Mouse (Mus musculus) midbrain, embryonic 15.5 days (tissue): Measurements from ENCODE around the gene Slc6a20a. TPM values are rescaled to one million over a fixed set of nuclear protein-coding genes. Genes with fewer than 3 reads are reported as not detected.
A peak's percentile ranks its signal among the peaks of the same experiment; 100 is the strongest.
"Not testable (repeated sequence)": the region's sequence is repeated elsewhere in the genome, so short reads cannot be mapped to it uniquely, and the experiment has no call there.

Experiments
- ATAC-seq: fragments of 200-750 bp; cut with Nextera tagmentation; replicated peaks from 2 replicates; pipeline ENCODE4 v1.8.0; 2017; ENCODE audit warnings: moderate TSS enrichment
- H3K27ac ChIP-seq: fragments of 300-500 bp; sonication (generic); 2 replicates; pipeline ENCODE4 v1.5.1; 2015; ENCODE audit warnings: mild to moderate bottlenecking, inconsistent platforms
- H3K27me3 ChIP-seq: fragments of 300-500 bp; sonication (generic); replicated peaks from 2 replicates; pipeline ENCODE4 v1.6.1; 2015; ENCODE audit warnings: inconsistent platforms
- H3K36me3 ChIP-seq: fragments of 300-500 bp; sonication (generic); replicated peaks from 2 replicates; pipeline ENCODE4 v1.6.1; 2015; ENCODE audit warnings: inconsistent platforms
- H3K4me1 ChIP-seq: fragments of 300-500 bp; sonication (generic); 2 replicates; pipeline ENCODE4 v1.6.1; 2015; ENCODE audit warnings: inconsistent platforms
- H3K4me2 ChIP-seq: fragments of 300-500 bp; sonication (generic); 2 replicates; pipeline ENCODE4 v1.6.1; 2015; ENCODE audit warnings: inconsistent platforms, mild to moderate bottlenecking, moderate library complexity
- H3K4me3 ChIP-seq: fragments of 300-500 bp; sonication (generic); 2 replicates; pipeline ENCODE4 v1.5.1; 2015; ENCODE audit warnings: mild to moderate bottlenecking, inconsistent platforms
- H3K9ac ChIP-seq: fragments of 300-500 bp; sonication (generic); 2 replicates; pipeline ENCODE4 v1.6.1; 2015; ENCODE audit warnings: mild to moderate bottlenecking, inconsistent platforms
- H3K9me3 ChIP-seq: fragments of 300-500 bp; sonication (generic); 2 replicates; pipeline ENCODE4 v1.6.1; 2016; ENCODE audit warnings: inconsistent platforms
- WGBS: fragments of 180-500 bp; shearing (Covaris S2); methylation state at CpG from one replicate; pipeline ENCODE4 v1.1.7; 2015; ENCODE audit warnings: mixed read lengths; 5-methylcytosine and 5-hydroxymethylcytosine counted together
- polyA plus RNA-seq: library from polyadenylated mRNA; unstranded; fragments of >200 nt; fragmentation: Nextera tagmentation; extraction: Ambion mirVana; gene quantifications from 2 replicates; pipeline ENCODE4 v1.2.1, GENCODE M21; 2015

Slc6a20a gene
- polyA plus RNA-seq, 1 experiment from 2014 or later: 14.6 TPM

GRCm38 (mm10) chr9:123679198-123679597 lies 513 bp upstream of the Slc6a20a start:
- H3K27ac ChIP-seq: no peak overlapping the region
- H3K4me1 ChIP-seq: peaks cover 8% of the 10 kb centered on the region
- no peaks in the 10 kb centered on the region for H3K36me3 ChIP-seq
- 34% methylated on average over 2 of the region's 2 CpGs for WGBS
- peak overlapping the region; percentile 39; the same call in 1 of the 2 replicates for H3K4me3 ChIP-seq
- peak overlapping the region; percentile 84; the same call in 1 of the 2 replicates for H3K4me2 ChIP-seq
- H3K9me3 ChIP-seq: no peaks in the 10 kb centered on the region
- H3K27me3 ChIP-seq: peaks cover 28% of the 10 kb centered on the region
- no peak for ATAC-seq
- no peak overlapping the region for H3K9ac ChIP-seq

GRCm38 (mm10) chr9:123665645-123666044 lies 13.0 kb downstream of the Slc6a20a start:
- 62% methylated on average over 5 of the region's 5 CpGs for WGBS
- H3K9me3 ChIP-seq: no peaks in the 10 kb centered on the region

GRCm38 (mm10) chr9:123659986-123660676 lies 18.6 kb downstream of the Slc6a20a start:
- H3K4me2 ChIP-seq, H3K9ac ChIP-seq, H3K4me3 ChIP-seq, H3K36me3 ChIP-seq, H3K4me1 ChIP-seq, H3K27me3 ChIP-seq, H3K9me3 ChIP-seq, H3K27ac ChIP-seq, ATAC-seq: not testable (repeated sequence)
- WGBS: 79% methylated on average over 18 of the region's 18 CpGs

More at GRCm38 (mm10) chr9:123665645-123666044, 13.0 kb downstream of the Slc6a20a start:
- Histone ChIP-seq H3K9ac (no peak overlapping the region), H3K27ac (no peak overlapping the region), H3K27me3 (no peaks in the 10 kb centered on the region), H3K36me3 (no peaks in the 10 kb centered on the region), H3K4me3 (no peak overlapping the region), H3K4me2 (no peak overlapping the region), H3K4me1 (no peaks in the 10 kb centered on the region)
- ATAC-seq: no peak

GRCm38 (mm10) chr9:123658981-123659380 lies 19.7 kb downstream of the Slc6a20a start:
- Histone ChIP-seq H3K27ac (no peak overlapping the region), H3K36me3 (no peaks in the 10 kb centered on the region), H3K9ac (no peak overlapping the region), H3K4me2 (no peak overlapping the region), H3K27me3 (no peaks in the 10 kb centered on the region), H3K4me1 (no peaks in the 10 kb centered on the region), H3K9me3 (no peaks in the 10 kb centered on the region), H3K4me3 (no peak overlapping the region)
- no peak for ATAC-seq

- Histone ChIP-seq H3K4me1 (no peaks in the 10 kb centered on the region), H3K36me3 (no peaks in the 10 kb centered on the region), H3K4me3 (no peak overlapping the region), H3K27me3 (no peaks in the 10 kb centered on the region), H3K9ac (no peak overlapping the region), H3K9me3 (no peaks in the 10 kb centered on the region), H3K4me2 (no peak overlapping the region), H3K27ac (no peak overlapping the region)
- WGBS: 79% methylated on average over 3 of the region's 3 CpGs
- ATAC-seq: no peak
Measured at GRCm38 (mm10) chr9:123657457-123657856, 21.2 kb downstream of the Slc6a20a start.

- H3K36me3 ChIP-seq: no peaks in the 10 kb centered on the region
- ATAC-seq: no peak
- 54% methylated on average over 4 of the region's 4 CpGs for WGBS
- H3K4me2 ChIP-seq: no peak overlapping the region
- H3K27me3 ChIP-seq: no peaks in the 10 kb centered on the region
- no peaks in the 10 kb centered on the region for H3K4me1 ChIP-seq
- H3K4me3 ChIP-seq: no peak overlapping the region
- H3K27ac ChIP-seq: no peak overlapping the region
- H3K9me3 ChIP-seq: no peaks in the 10 kb centered on the region
- H3K9ac ChIP-seq: no peak overlapping the region
Measured at GRCm38 (mm10) chr9:123651369-123651768, 27.3 kb downstream of the Slc6a20a start.

GRCm38 (mm10) chr9:123649785-123650511 lies 28.7 kb downstream of the Slc6a20a start:
- no peaks in the 10 kb centered on the region for H3K9me3 ChIP-seq
- no peak for ATAC-seq
- H3K4me3 ChIP-seq: no peak overlapping the region
- no peaks in the 10 kb centered on the region for H3K4me1 ChIP-seq
- no peak overlapping the region for H3K27ac ChIP-seq
- no peaks in the 10 kb centered on the region for H3K27me3 ChIP-seq
- 95% methylated on average over 2 of the region's 2 CpGs for WGBS
- H3K4me2 ChIP-seq: no peak overlapping the region
- no peak overlapping the region for H3K9ac ChIP-seq
- H3K36me3 ChIP-seq: no peaks in the 10 kb centered on the region

- Histone ChIP-seq H3K9me3 (no peaks in the 10 kb centered on the region), H3K27me3 (no peaks in the 10 kb centered on the region), H3K4me1 (no peaks in the 10 kb centered on the region), H3K36me3 (no peaks in the 10 kb centered on the region), H3K4me2 (no peak overlapping the region), H3K27ac (no peak overlapping the region), H3K9ac (no peak overlapping the region), H3K4me3 (no peak overlapping the region)
- no peak for ATAC-seq
- 69% methylated on average over 1 of the region's 1 CpGs for WGBS
Measured at GRCm38 (mm10) chr9:123640106-123640505, 38.6 kb downstream of the Slc6a20a start.

- no peaks in the 10 kb centered on the region for H3K36me3 ChIP-seq
- H3K9me3 ChIP-seq: no peaks in the 10 kb centered on the region
- H3K4me3 ChIP-seq: no peak overlapping the region
- H3K9ac ChIP-seq: no peak overlapping the region
- no peak overlapping the region for H3K4me2 ChIP-seq
- 83% methylated on average over 1 of the region's 1 CpGs for WGBS
- H3K27ac ChIP-seq: no peak overlapping the region
- no peaks in the 10 kb centered on the region for H3K27me3 ChIP-seq
- H3K4me1 ChIP-seq: no peaks in the 10 kb centered on the region
- ATAC-seq: peak; percentile 58; the same call in 1 of the 2 replicates
Measured at GRCm38 (mm10) chr9:123638668-123639089, 40.0 kb downstream of the Slc6a20a start.

- H3K27me3 ChIP-seq: no peaks in the 10 kb centered on the region
- H3K27ac ChIP-seq: no peak overlapping the region
- no peaks in the 10 kb centered on the region for H3K9me3 ChIP-seq
- no peak for ATAC-seq
- H3K4me1 ChIP-seq: no peaks in the 10 kb centered on the region
- H3K4me3 ChIP-seq: no peak overlapping the region
- H3K9ac ChIP-seq: no peak overlapping the region
- H3K4me2 ChIP-seq: no peak overlapping the region
- no peaks in the 10 kb centered on the region for H3K36me3 ChIP-seq
Measured at GRCm38 (mm10) chr9:123638231-123638630, 40.5 kb downstream of the Slc6a20a start.

GRCm38 (mm10) chr9:123636771-123637170 lies 41.9 kb downstream of the Slc6a20a start:
- Histone ChIP-seq H3K27me3 (no peaks in the 10 kb centered on the region), H3K4me2 (no peak overlapping the region), H3K9ac (no peak overlapping the region), H3K4me3 (no peak overlapping the region), H3K27ac (no peak overlapping the region), H3K4me1 (no peaks in the 10 kb centered on the region), H3K36me3 (no peaks in the 10 kb centered on the region), H3K9me3 (no peaks in the 10 kb centered on the region)
- 70% methylated on average over 5 of the region's 5 CpGs for WGBS
- no peak for ATAC-seq

GRCm38 (mm10) chr9:123632993-123633392 lies 45.7 kb downstream of the Slc6a20a start:
- Histone ChIP-seq H3K27ac (no peak overlapping the region), H3K9ac (no peak overlapping the region), H3K36me3 (no peaks in the 10 kb centered on the region), H3K27me3 (no peaks in the 10 kb centered on the region), H3K4me2 (no peak overlapping the region), H3K4me3 (no peak overlapping the region), H3K9me3 (no peaks in the 10 kb centered on the region), H3K4me1 (no peaks in the 10 kb centered on the region)
- no peak for ATAC-seq
- WGBS: 94% methylated on average over 3 of the region's 3 CpGs

- Histone ChIP-seq H3K9me3 (no peaks in the 10 kb centered on the region), H3K36me3 (no peaks in the 10 kb centered on the region), H3K9ac (no peak within 1 kb of the TSS), H3K4me3 (no peak within 1 kb of the TSS), H3K27ac (no peak within 1 kb of the TSS), H3K27me3 (no peaks in the 10 kb centered on the region), H3K4me1 (no peaks in the 10 kb centered on the region), H3K4me2 (no peak within 1 kb of the TSS)
- no peak for ATAC-seq
- WGBS: 82% methylated on average over 6 of the region's 6 CpGs
Measured at GRCm38 (mm10) chr9:123632281-123632680, 46.4 kb downstream of the Slc6a20a start, which contains the start of gene Slc6a20b. TSS of gene Slc6a20b (minus strand) at chr9:123632565.
